Mouse (Mus musculus): ENCODE results near the gene Pip4p1.
A peak's percentile ranks its signal among the peaks of the same experiment; 100 is the strongest.
"Not testable (repeated sequence)": the region's sequence is repeated elsewhere in the genome, so short reads cannot be mapped to it uniquely, and the experiment has no call there.

The Pip4p1 gene

DNA sequence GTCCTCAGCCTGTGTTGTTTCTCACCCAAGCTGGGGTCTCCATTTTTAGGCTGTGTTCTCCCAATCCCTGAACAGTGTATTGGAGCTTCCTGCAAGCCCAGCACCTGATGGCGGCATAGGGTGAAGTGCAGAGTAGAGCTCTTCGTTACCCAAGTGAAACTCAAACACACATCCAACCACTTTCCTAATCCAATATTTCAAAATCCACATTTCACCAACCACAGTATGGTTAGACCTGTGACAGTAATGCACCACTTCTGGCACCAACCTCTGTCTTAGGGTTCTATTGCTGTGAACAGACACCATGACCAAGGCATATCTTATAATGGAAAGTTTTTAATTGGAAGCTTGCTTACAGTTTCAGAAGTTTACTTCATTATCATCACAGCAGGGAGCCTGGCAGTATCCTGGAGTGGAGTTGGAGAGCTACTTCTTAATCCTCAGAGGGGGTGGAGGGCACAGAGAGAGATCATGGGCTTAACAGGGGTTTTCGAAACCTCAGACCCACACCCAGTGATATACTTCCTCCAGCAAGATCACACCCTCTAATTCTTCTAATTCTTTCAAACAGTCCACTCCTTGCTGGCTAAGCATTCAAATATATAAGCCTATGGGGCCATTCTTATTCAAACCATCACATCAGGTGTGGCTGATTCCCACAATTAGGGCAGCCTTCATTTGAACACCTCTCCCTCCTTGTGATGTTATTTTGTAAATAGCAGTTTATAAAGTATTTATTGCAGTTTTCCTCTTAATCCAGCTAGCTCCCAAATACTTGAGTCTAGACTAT is 7.7 kb upstream of the Pip4p1 start:
- DNase-seq: no peak

DNA sequence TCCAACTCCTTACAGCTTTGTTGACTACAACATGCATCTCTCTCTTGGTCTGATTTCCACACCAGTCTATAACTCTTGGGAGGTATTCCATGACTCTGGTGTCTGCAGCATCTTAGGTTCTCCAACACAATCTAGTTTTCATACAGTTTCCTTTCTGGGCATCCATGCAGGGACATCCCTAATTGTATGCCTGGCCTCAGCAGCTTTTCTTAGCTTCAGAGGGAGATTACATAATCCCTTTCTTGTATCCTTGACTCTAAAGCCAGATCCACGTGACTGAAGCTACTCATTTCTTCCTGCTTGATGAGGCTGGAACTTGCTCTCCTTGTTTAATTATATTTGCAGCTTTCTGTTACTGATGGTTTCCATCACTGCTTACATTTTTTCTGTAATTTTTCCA is 6.0 kb upstream of the Pip4p1 start:
- no peak for DNase-seq

DNA sequence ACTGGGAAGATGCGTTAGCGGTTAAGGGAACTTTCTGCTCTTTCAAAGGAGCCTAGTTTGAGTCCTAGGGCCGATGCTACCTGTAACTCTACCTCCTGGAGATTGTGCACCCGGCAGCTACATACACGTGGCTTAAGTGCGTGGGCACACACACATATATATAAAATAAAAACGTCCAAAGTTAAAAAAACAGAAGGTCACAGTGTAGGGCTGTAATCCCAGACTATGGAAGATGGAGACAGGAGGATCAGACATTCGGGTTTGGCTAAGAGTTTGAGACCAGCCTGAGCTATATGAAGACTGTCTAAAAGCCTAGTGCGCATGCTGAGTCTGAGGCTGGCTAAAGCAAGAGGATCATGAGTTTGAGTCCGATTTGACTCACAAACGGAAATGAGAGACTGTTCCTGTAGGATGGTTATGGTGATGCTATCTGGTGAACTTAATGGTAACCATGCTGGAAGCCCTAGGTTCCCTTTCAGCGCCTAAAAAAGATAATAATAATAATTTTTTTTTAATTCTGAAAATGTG is 901 bp upstream of the Pip4p1 start:
- DNase-seq: peak in 1 of 2 experiments; percentile 38

DNA sequence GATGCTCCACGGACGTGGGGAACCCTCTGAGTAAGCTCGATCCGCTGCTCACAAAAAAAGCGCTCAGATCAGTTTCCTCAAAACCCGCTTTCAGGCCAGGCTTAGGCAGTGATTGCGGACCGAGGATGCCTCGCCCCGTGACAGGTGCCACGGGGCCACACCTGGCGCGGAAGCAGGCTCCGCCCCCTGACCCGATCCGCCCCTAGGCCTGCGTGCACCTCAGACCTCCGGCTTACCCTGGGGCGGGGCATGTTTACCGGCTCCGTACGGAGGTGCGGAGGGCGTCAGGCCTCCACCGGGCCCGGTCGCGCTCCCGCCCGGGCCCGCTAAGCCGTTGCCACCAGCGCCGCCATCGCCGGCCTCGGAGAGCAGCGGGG is 291 bp downstream of the Pip4p1 start:
- peak; percentile 91 to 92 for DNase-seq

GRCm38 (mm10) chr14:50929951-50930350 is 705 bp downstream of the Pip4p1 start:
- no peak for DNase-seq

GRCm38 (mm10) chr14:50927366-50927765 is 3.3 kb downstream of the Pip4p1 start:
- DNase-seq: no peak

DNA sequence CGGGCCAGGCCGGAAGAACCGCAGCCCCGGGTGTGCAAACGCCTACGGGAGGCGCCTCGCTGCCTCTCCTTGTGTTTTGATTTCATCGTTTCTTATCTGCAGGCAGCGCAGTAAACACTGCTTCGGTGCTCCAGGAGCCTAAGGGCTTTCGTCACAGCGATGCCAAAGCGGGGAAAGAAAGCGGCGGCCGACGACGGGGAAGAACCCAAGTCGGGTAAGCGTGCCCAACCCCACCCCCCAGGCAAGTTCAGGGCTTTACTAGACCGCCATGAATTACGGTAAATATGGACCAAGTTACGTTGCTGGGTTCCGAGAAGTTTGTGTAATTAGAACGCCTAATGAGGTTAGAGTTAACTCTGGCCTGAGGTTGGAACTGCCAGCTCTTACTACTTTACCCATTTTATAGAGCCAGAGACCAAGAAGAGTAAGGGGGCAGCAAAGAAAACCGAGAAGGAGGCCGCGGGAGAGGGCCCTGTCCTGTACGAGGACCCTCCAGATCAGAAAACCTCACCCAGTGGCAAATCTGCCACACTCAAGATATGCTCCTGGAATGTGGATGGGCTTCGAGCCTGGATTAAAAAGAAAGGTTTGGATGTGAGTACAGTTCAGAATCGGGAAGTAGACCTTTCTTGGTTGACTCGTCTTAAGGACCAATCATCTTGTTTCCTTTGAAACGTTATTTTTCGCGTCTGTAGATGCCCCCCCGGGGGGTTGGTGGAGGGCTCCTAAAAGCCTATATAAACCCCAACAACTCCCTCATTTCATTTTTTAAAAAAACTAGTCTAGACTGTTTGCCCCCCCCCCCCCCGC is 5.3 kb downstream of the Pip4p1 start:
- peak; percentile 37 to 50 for DNase-seq

- peak; percentile 97 to 99 for DNase-seq
Observed at GRCm38 (mm10) chr14:50924281-50925064, 6.2 kb downstream of the Pip4p1 start, which contains the start of the genes Osgep and Apex1. Gene Osgep (minus strand): TSS chr14:50924893. Gene Apex1 (plus strand): TSS chr14:50924968.

DNA sequence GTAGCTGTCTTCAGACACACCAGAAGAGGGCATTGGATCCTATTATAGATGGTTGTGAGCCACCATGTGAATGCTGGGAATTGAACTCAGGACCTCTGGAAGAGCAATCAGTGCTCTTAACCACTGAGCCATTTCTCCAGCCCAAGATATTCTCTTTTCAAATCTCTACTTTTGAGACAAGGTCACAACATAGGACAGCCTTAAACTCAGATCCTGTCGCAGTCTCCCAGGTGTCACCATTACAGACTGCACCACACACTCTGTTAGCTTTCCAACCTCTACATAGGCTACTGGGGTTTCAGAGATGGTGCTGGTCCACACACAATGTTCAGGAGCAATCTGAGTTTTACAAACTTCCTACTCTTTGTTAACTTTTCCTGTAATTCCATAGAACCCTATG is 7.2 kb downstream of the Pip4p1 start:
- peak in 1 of 2 experiments; percentile 14 for DNase-seq

- DNase-seq: no peak
Observed at GRCm38 (mm10) chr14:50911356-50911755, 19.3 kb downstream of the Pip4p1 start.

DNA sequence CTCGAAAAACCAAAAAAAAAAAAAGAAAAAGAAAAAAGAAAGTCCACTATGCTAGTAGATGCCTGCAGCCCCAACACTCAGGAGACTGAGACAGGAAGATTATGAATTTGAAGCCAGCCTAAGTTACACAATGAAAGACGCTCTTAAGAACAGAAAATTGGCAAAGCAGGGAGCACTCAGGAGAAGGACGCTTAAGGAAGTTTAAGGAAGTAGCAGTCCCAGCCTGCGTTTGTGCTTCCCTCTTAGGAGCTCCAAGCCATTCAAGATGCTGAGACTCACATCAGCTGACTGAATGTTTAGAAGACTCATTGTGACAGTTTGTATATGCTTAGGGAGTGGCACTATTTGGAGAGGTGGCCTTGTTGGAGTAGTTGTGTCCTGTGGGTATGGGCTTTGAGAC is 22.5 kb downstream of the Pip4p1 start:
- no peak for DNase-seq

DNA sequence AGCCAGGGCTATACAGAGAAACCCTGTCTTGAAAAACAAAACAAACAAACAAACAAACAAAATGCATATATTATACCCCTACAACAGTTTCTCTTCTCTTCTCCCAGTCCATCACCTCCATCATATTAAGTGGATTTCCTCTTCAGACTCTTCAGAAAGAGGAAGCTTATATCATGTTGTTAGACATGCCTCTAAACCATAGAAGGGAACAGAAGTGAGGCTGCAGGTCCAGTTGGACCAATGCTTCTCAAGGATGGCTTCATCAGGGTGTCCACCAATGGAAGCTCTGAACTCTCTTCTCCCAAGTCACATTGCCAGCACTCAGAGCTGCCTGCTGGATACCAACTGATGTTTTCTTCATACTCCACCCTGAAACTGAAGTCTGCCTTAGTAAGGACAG is 25.3 kb downstream of the Pip4p1 start:
- DNase-seq: not testable (repeated sequence)

GRCm38 (mm10) chr14:50904828-50905129 is 25.9 kb downstream of the Pip4p1 start:
- DNase-seq: no peak

DNA sequence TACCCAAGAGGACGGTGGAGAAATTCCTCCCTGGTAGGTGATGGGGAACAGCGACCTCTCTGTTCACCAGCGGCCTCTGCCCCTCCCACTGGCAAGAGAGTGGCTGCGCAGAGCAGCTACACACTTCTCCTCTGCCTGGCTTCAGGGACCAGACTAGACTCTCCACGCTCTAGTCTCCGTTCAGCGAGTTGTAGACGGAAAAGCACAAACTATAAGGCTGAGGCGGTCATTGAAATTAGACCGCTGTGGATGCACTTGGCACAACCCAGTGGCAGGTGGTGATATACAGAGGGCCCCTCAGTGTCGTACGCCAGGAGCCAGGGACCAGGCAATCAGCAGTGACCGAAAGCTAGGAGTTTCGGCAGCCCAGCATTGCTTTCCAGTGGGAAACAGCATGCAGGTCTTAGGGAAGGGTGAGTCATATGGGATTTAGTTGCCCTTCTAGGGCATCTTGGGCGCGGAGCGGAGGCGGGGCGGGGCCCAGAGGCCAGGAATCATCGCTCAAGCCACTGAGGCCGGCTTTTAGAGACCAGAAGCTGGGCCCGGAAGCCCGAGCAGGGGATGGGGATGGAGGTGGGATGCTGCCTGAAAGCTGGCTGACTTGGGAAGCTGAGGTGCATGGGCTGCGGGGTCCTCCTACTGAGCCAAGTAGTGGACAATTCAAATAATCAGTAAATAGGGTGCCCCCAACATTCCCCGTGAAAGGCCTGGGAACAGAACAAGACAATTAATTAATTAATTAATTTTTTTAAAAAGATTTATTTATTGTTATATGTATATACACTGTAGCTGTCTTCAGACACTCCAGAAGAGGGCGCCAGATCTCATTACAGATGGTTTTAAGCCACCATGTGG is 26.5 kb downstream of the Pip4p1 start:
- no peak for DNase-seq

- not testable (repeated sequence) for DNase-seq
Observed at GRCm38 (mm10) chr14:50897992-50898391, 32.7 kb downstream of the Pip4p1 start.

DNA sequence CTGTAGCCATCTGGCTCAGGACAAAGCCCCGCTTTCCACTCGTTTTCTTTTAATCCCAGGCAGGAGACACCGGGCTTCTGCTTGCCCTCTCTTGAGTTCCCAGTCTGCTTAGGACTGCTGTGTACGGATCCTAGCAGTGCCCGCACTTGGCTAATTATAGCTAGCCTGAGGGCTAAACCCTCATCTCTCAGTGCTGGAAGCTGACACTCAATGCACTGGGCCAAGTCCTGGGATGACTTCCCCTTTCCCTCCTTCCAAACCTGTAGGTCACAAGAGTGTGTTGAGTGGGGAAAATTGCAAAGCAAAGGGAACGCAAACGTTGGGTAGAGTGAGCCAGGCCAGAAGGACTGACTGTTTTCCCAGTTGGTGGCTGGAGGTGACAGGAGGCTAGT is 33.3 kb downstream of the Pip4p1 start, which contains the start of gene Klhl33:
TSS of gene Klhl33 (minus strand) at position 134 of the 392 bp plus-strand sequence.
- no peak for DNase-seq

DNA sequence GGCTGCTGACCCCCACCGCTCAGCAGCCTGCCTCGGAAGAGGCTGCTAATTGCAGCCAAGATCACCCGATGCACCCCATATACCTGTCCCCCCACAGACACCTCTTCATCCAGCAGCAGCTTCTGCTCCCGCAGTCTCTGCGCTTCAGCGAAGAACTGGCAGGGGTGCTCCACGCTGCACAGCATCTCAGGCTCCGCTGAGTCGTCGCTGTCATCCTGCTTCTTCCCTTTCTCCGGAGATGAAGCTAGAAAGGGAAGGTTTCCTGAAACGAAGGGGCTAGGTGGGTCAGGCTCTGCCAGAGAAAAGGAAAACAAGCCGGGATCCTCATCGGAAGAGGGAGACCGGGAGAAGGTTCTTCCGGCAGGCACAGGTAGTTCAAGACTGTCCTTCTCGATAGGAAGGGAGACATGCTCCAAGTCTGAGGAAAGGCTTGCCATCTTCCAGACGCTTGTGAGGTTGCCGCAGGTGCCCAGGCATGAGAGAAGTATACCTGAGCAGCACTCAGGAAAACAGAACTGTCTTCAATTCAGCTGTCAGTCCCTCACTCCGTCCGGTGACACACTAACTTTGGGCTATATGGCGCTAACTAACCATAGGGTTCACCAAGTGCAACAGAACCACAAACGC is 33.8 kb downstream of the Pip4p1 start:
- DNase-seq: no peak

- no peak for DNase-seq
Observed at GRCm38 (mm10) chr14:50895985-50896746, 34.5 kb downstream of the Pip4p1 start.

DNA sequence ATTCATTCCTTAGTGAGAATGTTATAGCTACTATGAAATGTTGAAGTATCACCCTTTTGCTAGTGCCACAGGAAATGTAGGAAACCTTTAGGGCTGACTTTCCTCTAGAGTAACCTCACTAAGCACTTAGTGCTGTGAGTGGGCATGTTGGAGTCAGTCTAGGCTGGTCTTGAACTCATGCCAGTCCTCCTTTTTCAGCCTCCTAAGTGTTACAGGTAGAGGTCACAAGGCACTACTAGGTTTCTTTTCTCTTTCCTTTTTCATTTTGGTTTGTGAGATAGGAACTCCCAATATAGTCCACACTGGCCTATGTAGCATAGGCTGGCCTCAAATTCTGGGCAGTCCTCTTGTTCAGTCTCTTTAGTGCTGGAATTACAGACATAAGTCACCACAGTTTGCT is 35.2 kb downstream of the Pip4p1 start:
- DNase-seq: no peak

DNA sequence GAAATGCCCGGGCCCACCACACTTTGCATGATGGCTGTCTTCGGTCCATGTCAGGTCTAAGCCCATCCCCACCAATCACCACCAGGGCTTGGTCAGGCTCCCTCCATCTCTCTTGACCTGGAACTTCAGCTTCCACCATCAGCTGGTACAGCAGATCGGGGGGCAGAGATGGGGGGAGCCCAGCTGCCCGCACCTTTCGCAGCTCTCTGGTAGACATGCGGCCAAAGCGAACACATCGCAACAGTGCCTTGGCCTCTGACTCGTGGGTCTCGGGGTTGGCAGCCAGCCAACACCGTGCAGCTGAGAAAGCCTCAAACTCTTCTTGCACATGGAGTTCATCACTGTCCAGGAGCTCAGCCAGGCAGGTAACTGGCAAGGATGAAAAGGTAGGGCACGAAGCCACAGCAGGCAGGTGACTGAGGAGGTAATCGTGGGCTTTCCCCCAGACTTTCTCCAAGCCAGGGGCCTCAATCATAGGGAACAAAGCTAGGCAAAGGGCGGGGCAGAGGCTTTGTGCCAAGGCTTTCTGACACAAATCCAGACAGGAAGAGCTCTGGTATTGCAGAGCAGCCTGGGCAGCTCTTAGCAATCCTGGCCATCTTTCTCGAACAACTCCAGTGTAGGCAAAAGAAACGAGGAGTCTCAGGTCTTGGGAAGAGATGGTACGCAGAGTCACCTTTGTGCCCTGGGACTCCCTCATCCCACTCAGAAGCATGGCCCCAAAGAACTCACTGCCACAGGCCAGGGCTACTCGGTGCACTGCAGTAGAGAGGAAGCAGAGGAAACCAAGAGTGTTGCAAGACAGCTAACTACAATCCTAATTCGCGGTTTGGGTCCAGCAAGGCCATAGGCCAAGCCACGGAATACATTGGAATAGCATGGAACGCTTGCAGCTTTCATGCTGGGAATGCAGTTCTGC is 37.9 kb downstream of the Pip4p1 start:
- DNase-seq: no peak

Measured in B cell, adult 2 months (primary cell).